Mouse (Mus musculus): ENCODE measurements at regions not wholly inside any gene's neighbourhood (a gene's known extent, or its start where the extent isn't known, plus 50 kb on each side); places are given as distances from the start of the nearest gene placed in this dataset.

DNA sequence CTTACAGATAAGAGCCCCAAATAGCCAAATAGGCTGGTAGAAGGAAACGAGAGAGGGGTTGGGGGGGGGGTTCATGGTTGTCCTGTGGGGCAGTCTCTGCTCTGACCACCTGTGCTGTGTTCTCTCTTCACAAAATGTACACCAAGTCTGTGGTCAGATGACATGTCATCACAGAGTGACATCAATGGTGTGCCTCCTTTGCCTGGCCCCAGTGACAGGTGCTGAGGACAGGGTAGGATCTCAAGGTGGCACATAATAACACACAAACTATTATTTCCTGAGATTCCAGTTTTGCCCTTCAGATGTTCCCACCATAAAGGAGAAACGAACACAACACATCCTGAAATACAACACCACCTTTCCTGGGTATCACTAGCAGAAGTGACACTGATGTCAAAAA, 68.3 kb upstream of the Epcam start:
- no peak for TF ChIP-seq CTCF (IDR thresholded peaks at IDR 0.05; ENCODE audit: low read depth)
- TF ChIP-seq EP300 (IDR thresholded peaks at IDR 0.05; ENCODE audit: low read depth): no peak

Measured in heart, postnatal 0 days (tissue).